Mouse (Mus musculus) right cerebral cortex, adult 18-20 months (tissue): ENCODE results near the gene Ldah.
"Not testable (repeated sequence)": the region's sequence is repeated elsewhere in the genome, so short reads cannot be mapped to it uniquely, and the experiment has no call there.

Experiments used
- DNase-seq: peaks from one replicate; pipeline ENCODE4 v3.0.0; 2022; ENCODE audit warnings: mixed read lengths

Ldah gene

DNA sequence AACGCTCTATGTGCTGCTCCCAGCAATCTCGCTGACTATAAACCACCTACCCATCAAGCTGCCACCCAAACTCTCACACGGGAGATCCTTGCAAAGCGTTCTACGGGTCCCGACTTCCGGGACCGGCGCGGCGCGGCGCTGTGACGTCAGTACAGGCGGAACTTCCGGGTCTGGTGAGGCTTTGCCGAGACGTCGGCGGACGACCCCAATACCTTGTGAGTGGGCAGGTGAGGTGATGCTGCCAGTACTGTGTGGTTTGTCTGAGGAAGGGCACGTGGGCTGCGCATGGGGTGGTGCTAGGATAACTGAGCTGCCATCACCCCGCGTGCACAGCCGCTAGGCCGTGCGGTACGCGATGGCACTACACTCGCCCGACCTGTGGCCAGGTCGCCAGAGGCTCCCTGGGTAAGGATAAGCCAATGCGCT is at the start of gene Ldah:
TSS of gene Ldah (plus strand) at position 130 of the 426 bp plus-strand sequence.
- DNase-seq = peak; percentile 94

DNA sequence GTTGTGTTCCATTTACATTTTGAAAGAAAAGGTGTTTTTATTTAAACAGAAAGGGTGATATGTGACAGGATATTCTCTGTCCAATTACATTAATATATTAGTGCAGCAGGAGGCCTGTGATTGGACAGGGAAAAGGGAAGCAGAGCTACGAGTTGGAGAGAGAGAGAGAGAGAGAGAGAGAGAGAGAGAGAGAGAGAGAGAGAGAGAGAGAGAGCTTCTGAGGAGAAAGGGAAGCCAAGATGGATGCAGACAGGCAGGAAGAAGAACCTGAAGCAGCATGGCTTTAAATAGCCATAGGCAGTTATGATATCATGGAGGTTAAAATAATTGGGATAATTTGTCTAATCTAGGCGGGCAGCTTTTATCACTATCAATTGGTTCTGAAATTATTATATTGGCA is 40.2 kb upstream of the Ldah start:
- DNase-seq = no peak

DNA sequence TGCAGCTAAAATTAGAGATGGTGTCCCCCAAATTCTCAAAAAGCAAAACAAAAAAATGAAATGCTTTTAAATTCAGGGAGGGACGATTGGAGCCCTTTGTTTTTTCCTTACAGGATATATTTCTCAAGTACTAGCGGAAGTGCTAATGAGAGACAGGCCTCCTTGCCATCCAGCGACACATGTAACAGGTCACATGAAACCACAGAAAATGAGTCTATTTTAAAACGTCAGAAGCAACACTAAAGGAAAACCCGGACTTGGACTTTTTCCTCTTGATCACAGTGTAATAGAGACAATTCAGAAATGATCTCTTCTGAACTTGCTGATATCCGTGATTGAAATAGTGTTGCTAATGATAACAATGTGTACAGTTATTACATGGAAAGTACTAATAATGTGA is 27.0 kb upstream of the Ldah start:
- DNase-seq = no peak

DNA sequence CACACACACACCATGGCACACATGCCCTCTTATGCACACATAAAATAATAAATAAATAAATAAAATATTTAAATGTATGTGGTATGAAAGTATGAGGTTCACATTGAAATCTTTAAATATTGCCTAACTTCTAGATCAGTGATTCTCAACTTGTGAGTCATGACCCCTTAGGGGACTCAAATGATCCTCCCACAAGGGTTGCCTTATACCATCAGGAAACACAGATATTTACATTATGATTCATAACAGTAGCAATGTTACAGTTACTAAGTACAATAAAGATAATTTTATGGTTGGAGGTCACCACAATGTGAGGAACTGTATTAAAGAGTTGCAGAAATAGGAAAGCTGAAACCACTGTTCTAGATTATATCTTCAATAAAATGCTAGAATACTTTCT is 26.2 kb upstream of the Ldah start:
- no peak for DNase-seq

DNA sequence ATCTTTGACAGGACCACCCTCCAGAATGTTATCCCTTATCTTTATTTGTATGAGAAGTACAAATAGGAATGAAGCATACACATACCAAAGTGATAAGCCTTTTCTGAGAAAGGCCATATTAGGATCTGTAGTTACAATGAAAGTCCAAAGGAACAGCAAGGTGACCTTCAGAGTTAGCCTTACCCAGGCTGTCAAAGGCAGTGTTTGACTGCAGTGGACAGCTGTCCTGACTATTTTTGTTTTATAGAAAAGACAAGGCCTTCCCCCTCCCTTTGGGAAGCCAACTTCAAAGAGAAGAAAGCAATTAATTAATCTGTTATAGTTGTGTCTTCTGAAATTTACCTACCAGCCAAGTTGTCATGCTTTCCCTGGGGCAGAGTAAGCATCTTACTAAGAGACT is 23.4 kb upstream of the Ldah start:
- no peak for DNase-seq

DNA sequence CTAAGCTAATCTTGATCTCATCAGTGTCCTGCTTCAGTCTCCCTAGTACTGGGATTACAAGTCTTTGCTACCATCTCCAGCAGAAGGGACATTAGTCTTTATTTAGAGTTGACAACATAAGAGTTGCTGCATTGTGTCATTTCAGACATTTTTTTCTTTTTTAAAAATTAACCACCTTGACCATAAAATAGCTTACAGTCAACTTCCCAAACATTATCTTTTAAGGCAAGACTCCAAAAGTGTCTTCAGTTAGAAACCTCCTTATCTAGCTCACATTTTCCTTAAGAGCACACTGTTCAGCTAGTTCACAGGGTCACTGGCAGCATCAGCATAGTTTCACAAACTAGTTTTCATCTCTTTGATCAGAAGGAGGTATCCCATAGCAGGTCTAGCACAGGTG is 19.7 kb upstream of the Ldah start:
- DNase-seq = no peak

DNA sequence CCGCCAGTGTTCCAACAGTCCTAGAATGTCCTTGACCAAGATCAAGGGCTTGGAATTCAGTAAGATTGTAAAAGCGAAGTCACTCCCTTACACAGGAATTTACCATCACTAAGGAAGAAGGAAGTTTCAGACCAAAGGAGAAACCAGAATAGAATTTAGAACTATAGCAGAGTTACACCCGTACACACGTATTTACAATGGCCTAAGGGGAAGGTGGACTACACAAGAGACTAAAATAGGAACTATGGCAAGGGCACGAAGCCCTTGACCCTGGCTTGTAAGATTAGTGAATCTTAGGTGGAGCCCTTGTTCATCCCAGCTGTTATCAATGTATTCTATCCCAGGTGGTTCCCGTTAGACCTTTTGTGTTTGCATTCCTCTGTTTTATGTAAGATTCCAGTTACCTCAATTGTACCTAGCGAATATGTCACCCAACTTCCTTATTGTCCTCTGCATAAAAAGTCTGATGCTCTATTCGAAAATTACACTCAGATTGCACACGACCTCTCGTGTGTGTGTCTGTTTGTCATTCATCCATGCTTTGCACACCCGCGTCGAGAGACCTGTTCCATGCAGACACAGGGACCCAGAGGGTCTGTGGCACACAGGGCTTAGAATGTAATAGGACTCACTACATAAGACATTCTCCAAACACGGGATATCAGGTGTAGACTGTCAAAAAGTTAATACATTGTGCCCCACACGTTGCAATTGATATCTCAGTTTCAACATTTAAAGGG is 18.9 kb upstream of the Ldah start:
- not testable (repeated sequence) for DNase-seq

DNA sequence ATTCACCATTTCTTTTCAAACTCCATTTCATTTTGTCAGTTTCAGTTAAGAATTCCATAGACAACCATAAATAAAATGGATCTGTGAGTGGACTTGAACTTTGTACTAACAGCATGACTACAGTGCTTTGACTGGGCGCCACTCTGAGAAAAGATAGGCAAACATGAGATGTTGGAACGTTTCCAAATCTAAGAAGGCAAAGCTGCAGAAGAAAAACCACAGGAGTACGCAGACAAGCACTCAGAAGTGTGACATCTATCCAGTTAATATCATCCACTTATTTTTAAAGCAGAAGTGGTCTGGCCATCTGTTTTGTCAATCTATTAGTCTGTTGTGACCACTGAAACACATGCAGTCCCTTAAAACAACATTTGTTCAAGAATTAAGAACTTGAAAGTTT is 18.2 kb upstream of the Ldah start:
- DNase-seq = no peak

DNA sequence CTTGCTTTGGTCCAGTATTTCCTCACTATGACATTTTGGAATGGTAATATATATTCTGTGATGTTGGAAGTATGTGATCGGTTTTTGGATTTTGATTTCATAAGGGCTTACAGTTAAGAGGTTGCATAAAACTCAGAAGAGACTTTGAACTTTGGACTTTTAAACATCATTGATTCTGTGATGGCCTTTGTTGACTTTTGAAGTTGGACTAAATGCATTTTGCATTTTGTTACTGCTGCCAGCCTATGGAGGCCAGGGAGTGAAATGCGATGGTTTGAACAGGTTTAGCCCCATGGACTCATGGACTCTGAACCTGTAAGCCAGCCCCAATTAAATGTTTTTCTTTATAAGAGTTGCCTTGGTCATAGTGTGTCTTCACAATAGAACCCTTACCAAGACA is 2.2 kb upstream of the Ldah start:
- DNase-seq = no peak

DNA sequence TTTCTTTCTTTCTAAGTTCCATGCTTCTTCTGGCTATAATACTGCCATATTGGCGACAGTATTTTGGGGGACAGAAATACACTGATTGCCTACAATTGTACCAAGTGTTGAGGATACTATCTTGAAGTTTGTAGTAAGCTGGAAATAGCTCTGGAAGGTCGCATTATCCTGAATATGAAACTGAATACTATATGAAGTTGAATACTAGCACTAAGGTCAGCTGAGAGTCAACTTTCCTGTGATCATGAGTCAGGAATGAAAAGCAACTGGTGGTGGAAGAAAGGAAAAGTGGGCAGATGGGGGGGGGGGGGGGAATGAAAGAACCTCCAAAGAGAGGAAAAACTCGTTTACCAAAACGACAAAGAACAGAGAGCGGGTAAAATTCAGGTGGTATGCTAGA is 329 bp upstream of the Ldah start:
- no peak for DNase-seq

DNA sequence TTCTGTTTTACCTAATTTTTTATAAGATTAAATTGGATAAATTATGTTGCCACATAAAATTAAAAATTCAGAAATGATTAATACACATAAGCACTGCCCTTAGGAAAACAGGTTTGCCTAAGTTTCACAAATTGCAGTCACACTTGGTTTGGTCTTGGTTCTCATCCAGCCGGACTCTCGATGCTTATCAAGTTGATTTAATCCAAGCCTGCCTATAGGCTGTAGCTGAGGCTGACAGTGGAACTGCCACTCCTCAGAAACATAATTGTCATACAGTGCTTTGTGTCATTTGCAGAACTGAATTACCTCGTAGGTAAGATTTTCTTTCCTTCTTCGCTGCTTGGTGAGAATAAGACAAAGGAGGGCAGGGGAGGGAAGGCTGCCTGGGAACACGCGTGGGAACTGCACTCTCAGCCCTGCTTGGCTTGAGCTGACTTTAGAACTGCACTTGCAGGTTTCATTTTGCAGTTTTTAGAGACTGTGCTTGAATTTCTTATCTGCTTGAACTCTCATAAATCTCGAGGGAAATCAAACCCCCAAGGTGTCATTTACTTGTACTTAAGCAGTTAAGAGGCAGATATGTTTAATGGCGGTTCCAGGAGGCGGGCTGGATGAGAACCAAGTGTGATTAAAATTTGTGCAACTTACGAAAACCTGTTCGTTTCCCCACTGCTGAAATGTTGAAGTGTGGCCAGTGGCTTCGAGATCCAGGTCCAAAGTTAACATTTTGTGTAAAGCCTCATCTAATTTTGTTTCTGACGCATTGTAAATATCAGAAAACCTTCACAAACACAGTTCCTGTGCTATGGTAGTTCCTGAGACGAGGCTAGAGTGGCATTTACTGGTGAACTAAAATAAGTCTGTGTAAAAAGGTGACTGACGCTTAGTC is 8.7 kb downstream of the Ldah start:
- peak; percentile 29 for DNase-seq

DNA sequence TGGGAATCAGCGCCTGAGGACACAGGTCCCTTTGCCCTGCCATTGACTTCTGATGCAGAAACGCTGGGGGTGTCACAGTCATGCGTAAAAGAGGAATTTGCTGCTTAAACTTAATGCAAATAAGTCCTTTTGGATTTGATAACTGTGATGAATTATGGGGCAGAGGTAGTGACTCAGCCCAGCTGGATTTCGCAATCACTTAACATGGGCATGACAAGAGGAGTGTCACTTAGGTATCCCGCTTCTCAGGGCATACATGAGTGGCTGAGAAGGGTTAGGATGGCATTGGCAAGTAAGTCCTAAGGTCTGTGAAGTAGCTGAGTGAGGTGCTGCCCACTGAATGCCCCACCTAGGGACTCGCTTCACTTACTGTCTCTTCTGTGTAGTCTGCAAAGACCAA is 15.1 kb downstream of the Ldah start:
- no peak for DNase-seq

DNA sequence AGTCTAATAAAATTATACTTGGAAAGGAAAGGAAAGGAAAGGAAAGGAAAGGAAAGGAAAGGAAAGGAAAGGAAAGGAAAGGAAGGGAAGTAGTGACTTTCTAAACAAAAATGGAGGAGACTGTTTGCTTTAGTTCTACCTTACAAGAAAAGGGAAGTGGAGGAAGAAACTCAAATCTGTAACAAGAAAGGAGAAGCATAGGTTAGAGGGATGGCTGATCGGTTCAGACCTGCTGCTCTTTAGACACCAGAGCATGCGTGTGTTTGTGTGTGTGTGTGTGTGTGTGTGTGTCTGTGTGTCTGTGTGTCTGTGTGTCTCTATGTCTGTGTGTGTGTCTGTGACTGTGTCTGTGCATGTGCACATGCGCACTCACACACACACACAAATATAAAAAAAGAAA is 23.2 kb downstream of the Ldah start:
- no peak for DNase-seq

DNA sequence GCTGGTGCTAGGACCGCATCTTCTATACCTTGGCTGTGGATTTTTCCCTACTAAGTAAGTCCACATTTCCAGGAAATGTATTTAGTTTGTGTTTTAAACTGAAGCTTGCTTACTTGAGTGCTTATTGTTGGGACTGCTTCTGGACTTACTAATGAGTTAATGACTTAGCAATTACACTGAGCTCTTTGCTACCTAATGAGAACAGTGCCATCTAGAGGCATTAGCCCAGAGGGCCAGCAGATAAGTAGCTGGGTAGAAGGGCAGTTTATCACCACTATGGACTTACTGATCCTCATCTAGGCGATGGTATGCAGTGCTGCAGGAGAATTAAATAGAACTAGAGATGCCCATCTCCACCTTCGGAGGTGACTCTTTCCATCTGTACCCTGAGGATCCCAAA is 24.8 kb downstream of the Ldah start:
- peak; percentile 10 for DNase-seq

DNA sequence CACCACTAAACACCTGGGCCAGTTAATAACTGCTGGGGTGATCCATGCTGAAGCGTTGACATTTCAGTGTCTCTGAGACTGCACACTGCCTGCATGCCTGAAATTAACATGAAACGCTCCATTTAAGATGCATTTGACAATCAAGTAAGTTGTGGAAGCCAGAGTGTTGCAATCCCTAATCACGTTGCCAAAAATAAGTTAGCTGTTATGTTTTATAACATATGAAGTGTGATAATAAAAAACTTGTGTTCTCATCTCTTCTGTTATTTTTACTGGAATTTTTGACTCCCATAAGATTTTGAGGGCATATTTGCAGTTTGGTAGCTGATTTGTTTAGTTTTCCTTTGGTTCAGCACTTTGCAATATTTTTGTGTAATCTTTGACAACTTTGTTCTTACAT is 34.3 kb downstream of the Ldah start:
- DNase-seq = no peak

DNA sequence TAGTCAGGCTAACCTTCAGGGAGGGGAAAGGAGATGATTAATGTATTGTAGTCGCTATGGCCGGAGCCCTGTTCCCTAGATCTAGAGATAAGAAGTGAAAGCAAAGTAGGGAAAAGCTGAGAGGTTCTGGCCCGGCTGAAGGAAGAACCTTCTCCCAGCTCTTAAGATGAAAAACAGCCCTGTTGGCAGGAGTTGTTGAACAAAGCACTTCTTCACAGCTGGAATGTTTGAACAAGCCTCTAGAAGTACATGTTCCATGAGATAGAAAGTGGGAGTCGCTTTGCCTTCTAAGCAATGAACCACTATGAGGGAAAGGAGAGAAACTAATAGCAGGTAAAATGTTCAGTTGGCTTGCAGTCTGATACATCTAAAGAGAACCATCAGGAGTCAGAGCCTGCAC is 36.8 kb downstream of the Ldah start:
- DNase-seq = no peak

DNA sequence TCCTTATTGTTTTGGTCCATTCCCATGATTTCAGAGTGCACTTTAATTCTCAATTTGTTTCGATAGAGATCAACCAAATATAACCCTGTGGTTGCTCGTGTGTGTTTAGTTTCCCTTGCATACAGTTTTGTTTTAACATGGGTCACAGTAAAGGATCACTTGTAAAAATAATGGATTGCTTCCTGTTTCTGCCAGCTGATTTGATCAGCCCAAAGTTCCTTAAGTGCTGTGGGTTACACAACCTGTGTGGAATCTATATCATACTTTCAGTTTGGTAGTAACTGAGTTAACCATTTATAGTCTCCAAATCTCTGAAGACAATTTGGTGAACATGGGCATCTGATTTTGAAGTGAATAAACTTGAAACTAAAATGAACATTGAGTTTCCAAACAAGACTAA is 52.4 kb downstream of the Ldah start:
- DNase-seq = no peak

DNA sequence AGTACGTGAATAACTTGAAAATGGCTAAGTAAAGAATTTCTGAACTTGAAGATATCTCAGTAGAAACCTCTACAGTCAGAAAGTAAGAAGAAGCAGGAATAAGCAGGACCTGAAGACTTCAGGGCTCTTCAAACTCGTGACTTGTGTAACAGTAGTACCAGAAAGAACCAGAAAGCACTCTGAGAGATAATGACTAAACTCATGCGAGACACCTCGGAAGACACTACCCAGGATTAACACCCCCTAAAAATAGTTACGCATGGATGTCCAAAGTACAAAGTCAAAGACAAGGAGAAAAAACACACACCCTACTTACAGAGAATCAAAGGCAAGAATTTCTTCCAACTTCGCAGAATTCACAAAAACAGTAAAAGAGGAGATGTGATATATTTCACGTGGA is 58.4 kb downstream of the Ldah start:
- no peak for DNase-seq

DNA sequence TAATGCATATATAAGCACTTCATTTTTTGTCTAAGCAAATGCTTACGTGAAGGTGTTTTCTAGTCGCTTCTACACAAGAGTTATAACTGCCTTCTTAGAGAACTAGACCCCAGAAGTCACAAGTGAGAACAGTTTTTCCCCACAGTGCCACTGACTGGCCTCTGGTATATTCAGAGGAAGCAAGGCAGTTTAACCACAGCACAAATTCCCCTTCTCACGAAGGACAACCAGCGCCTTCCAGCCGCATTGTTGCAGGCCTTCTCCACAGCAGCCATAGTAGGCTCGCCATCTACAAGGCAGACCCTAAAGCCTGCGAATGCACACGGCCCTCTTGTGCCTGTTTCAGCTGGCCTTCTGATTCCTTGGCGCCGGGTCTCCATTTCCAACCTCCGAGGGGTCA is 61.7 kb downstream of the Ldah start:
- DNase-seq = no peak

DNA sequence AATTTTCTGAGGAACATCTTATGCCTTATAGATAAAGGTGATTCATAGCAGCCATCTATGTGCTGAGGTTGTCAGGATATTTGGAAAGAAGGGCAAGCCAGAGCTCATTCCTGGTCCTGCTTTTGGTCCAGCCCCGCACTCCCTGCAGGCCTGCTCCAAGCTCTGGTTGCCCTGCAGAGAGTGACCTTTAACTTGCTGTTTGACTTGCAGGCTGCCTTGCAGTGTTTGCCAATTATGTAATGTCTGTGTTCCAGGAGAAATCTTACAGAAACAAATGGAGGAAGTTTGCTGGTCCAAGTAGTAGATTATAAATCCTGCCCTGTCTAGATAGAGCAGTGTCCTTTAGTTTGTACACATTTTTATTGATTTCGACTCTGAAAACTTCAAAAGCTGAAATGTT is 63.5 kb downstream of the Ldah start:
- no peak for DNase-seq

DNA sequence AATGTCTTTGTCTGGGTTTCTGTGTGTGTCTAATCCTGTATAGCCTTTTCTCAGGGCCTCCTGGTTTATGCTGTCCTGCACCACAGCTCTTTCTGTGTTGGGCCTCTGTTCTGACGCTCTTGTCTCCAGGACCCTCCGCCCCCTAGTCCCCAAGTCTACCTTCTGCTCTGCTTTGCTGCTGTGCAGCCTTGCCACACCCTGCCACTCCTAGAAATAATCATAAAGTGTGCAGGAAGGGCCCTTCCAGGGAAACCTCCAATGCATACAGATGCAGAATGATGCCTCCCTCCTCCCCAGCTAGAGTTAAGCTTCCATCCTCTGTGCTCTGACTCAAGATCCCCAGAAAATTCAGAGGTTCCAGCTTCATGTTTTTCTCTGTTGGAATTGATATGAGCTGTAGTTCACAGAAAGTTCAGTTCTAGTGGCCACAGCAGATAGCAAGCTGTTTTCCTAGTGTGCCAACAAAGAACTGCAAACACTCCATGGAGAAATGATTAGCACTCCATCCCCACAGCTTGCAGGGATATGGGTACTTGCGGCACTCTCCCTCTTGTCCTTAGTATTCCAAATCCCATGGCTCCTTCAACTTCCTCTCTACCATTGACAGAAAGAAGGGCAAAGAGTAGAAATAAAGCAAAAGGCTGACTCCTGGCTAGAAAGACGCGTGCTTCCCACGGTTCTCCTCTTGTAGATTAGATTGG is 65.7 kb downstream of the Ldah start:
- no peak for DNase-seq

DNA sequence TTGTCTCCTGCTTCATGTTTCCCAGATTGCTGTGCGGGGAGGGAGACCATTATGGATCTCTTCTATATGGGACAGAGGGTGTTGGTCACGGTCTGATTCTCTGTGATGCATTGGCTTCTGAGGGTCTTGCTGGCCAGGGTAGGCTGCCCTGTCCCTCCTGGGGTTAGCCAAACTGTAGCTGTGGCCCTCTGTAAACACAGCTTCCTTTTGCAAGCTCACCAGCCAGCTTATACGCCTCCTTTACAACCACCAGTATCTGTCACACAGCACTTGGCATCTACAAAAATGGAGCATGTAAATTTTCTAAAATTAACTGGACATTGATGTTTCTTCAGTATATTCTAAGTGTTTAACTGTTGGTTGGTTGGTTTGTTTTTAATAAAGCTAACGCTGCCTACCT is 67.5 kb downstream of the Ldah start:
- DNase-seq = no peak

DNA sequence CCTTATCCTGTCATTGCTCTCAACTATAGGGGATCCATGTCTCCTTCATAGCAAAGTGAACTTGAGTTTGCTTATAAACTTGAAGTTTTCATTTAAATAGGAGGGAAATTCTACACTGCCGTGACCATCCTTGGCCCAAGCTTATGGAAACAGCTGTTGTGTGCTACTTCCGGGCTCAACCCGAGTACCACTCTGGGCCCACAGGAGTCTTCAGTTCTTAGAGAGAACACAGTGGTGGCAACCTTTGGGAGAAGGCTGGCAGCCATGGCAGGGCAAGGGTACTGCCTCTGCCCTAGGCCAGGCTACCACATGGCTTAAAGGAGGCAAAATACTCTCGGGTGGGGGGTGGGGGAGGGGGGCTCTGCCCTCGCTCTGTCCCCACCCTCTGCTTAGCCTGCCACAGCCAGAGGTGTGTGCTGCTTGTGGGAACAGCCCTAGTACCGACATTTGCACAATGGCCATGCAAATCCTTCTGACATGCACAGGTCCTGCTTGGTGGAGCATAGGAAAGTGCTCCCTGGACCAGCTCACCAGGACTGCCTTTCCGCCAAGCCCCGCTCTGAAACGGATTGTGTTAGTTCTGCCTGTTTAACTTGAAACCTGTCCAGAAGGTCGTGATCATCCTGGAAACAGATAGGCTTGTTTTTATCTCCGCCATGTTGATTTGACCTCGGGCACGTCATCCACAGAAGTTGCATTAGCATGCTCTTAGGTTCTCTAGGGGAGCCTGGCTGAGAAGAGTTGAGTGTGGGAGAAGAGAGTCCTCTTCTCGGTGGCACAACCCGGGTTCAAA is 73.5 kb downstream of the Ldah start:
- no peak for DNase-seq
